In the genomic region with DNA sequence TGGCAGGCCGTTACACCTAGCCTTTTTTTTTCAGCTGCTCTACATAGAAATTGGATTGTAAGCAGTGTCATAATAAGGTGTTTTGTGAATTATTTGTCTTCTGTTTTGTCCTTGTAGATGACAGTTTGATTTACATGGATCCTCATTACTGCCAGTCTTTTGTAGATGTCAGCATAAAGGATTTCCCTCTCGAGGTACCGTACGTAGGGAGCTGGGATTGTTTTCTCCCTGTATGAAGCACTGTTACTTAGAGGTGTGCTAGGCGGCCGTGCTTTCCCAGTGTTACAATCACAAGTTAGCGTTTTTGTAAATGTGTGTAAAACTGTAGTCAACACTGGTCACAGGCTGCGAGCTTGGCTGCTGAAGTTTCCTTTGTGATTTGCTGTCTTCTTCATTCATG, we compare ENCODE assay signal across 28 mouse cellular contexts.
"Had no signal": no experiment of that assay in that cellular context is flagged by ENCODE, and none has a peak within 500 bp of the region (broad histone marks: within the 10 kb centered on the region; RNA-seq: fewer than 3 reads in every experiment).

No protein-coding gene starts in this region.

- H3K9me3 ChIP-seq: heart, embryonic 12.5 days; hindbrain, embryonic 10.5 days; hindbrain, embryonic 12.5 days; intestine, embryonic 15.5 days; limb, embryonic 10.5 days; limb, embryonic 12.5 days; liver, embryonic 13.5 days; liver, embryonic 15.5 days had no signal

- H3K36me3 ChIP-seq: liver, embryonic 15.5 days had no signal

- H3K27me3 ChIP-seq: heart, embryonic 12.5 days; hindbrain, embryonic 12.5 days; intestine, embryonic 15.5 days; limb, embryonic 12.5 days; liver, embryonic 13.5 days; liver, embryonic 15.5 days had no signal

- H3K4me2 ChIP-seq: heart, embryonic 12.5 days; hindbrain, embryonic 12.5 days; hindbrain, embryonic 14.5 days; intestine, embryonic 15.5 days; limb, embryonic 12.5 days; liver, embryonic 11.5 days; liver, embryonic 13.5 days; liver, embryonic 15.5 days had no signal

- H3K27ac ChIP-seq: gastrocnemius, adult 2 months; heart, adult 2 months; hindbrain, embryonic 10.5 days; hindbrain, embryonic 12.5 days; hindbrain, embryonic 14.5 days; intestine, embryonic 15.5 days; layer of hippocampus, adult 2 months; left cerebral cortex, adult 2 months; limb, embryonic 10.5 days; limb, embryonic 12.5 days; liver, embryonic 13.5 days; liver, embryonic 15.5 days had no signal

- ATAC-seq: hindbrain, embryonic 16.5 days; inflammation-experienced regulatory T-cells, adult 6 months; intestine, embryonic 15.5 days; intestine, postnatal 0 days; liver, postnatal 0 days had no signal

- H3K9ac ChIP-seq: heart, embryonic 12.5 days; hindbrain, embryonic 12.5 days; hindbrain, embryonic 14.5 days; intestine, embryonic 15.5 days; limb, embryonic 12.5 days; liver, embryonic 13.5 days; liver, embryonic 15.5 days; liver, postnatal 0 days had no signal

- H3K4me1 ChIP-seq: heart, embryonic 12.5 days; hindbrain, embryonic 10.5 days; hindbrain, embryonic 12.5 days; intestine, embryonic 15.5 days; limb, embryonic 10.5 days; limb, embryonic 12.5 days; liver, embryonic 13.5 days; liver, embryonic 15.5 days had no signal

- H3K4me3 ChIP-seq: gastrocnemius, adult 2 months; heart, adult 2 months; heart, embryonic 12.5 days; hindbrain, embryonic 10.5 days; hindbrain, embryonic 12.5 days; intestine, embryonic 15.5 days; layer of hippocampus, adult 2 months; left cerebral cortex, adult 2 months; limb, embryonic 10.5 days; limb, embryonic 12.5 days; liver, embryonic 13.5 days; liver, embryonic 15.5 days had no signal

- DNase-seq: gastrocnemius, adult 2 months; gastrocnemius, postnatal 10 days; gastrocnemius, postnatal 25 days; heart, adult 2 months; heart, postnatal 10 days; heart, postnatal 4 days; kidney, adult 18-20 months; kidney, adult 8-10 months; kidney, postnatal 10 days; kidney, postnatal 25 days; kidney, postnatal 4 days; liver; liver, embryonic 13.5 days; liver, postnatal 0 days had no signal
